Mouse (Mus musculus) stomach, postnatal 0 days (tissue): ENCODE measurements around the gene Agpat4.

Source experiments
- CTCF ChIP-seq: IDR thresholded peaks from 2 replicates; pipeline ENCODE4 v1.5.1; 2016; ENCODE audit warnings: antibody characterized with exemption, low read depth, mild to moderate bottlenecking, moderate library complexity
- EP300 ChIP-seq: optimal IDR thresholded peaks from 2 replicates; pipeline ENCODE3; 2016; ENCODE audit warnings: antibody characterized with exemption

DNA sequence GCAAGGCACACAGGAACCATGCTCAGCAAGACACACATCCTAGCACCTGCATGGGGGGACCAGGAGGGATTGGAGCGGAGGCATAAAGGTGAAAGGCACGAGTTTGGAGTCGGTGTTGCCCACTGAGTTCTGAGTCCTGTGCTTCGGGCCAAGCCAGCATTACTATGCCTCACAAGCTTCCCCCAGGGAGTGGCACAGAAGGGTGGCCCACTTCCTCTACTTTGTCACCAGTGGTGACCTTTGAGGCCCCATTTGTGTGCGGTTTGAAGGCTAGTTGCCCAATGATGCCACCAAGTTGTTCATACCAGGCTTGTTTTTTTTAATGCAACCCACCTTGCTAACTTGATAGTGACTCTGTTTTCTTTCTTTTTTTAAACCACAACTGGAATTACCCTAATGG, 55.7 kb downstream of the Agpat4 start:
- no peak for TF ChIP-seq CTCF
- no peak for TF ChIP-seq EP300
